Mouse (Mus musculus) erythroblast, embryonic 14.5 days (primary cell): ENCODE data around the gene Lrig1.

Experiments
- GATA1 ChIP-seq: IDR thresholded peaks from 2 replicates; pipeline ENCODE4 v1.6.1; 2012; ENCODE audit warnings: low read length, inconsistent platforms, mixed read lengths
- TAL1 ChIP-seq: IDR thresholded peaks from 3 replicates; pipeline ENCODE4 v1.6.1; 2012; ENCODE audit warnings: low read length, inconsistent platforms, mixed read lengths

DNA sequence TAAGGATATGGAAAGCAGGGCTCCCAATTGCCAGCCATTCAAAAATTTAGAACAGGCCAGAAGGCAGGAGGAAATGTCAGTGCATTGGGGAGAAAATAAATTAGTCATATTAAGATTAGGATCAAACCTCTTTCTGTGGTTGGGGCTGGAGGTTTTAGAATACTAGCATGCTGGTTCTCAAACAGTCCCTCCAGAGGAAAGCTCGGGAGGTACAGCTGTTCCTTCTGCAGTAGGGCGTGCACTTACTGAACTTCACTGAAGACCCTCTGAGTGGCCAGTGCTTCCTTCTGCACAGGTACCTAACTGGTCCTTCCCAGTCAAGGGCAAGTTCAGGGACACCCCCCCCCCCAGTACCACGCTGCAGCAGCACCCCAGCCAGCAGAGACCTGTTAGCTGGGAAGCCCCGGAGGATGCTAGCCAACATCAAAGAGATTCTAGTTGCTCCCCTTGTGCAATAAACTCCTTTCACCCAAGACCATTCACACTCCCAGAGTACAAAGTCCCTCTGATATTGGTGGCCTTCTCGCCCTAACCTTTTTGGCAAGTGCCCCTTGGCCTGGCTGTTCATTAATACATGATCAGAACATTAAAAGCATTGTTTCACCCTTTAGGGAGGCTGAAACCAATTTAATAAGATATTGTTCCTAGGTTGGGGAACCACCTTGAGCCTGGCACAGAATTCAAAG, 19.1 kb downstream of the Lrig1 start:
- TF ChIP-seq GATA1 (no peak), TAL1 (no peak)
